ENCODE assay signal across 16 mouse cellular contexts in the genomic region with DNA sequence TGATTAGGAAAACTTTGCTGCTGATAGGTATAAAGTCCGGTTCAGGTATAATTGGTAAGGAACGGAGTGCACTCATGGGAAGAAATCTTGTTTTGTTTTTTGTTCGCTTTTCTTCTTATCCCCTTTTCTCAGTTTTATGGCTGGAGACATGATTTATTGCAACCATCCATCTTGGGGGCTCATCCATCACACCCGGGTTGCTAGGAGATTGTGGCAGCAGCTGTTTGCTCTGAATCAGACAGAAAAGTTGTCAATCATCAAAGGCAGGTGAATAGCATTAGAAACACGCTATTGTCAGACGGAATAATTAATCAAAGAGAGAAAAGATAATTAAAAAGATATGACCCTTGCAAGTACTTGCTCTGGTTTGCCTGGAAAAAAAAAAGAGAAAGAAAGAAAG. TPM values are rescaled to one million over a fixed set of nuclear protein-coding genes. Genes with fewer than 3 reads are reported as not detected.
DNase-seq lines count a peak whose midpoint lies in the region; ATAC-seq and TF ChIP-seq lines count a peak whose summit lies in the region.
"Had no signal": no experiment of that assay in that cellular context is flagged by ENCODE, and none has a peak within 500 bp of the region (broad histone marks: within the 10 kb centered on the region; RNA-seq: fewer than 3 reads in every experiment).

No protein-coding gene starts in this region.

- H3K27me3 ChIP-seq in kidney, embryonic 16.5 days (ENCODE audit: insufficient read depth, low read length) = peaks cover 6% of the 10 kb centered on the region; the same call in 1 of the 2 replicates
- H3K27me3 ChIP-seq in forebrain, postnatal 0 days (ENCODE audit: insufficient read depth, low read length) = no peaks in the 10 kb centered on the region
- no peaks in the 10 kb centered on the region for H3K27me3 ChIP-seq in hindbrain, postnatal 0 days (ENCODE audit: insufficient read depth, low read length)
- H3K27me3 ChIP-seq in neural tube, embryonic 13.5 days = no peaks in the 10 kb centered on the region
- H3K27me3 ChIP-seq: embryonic facial prominence, embryonic 15.5 days; limb, embryonic 15.5 days; lung, embryonic 15.5 days had no signal

- WGBS in kidney, embryonic 16.5 days = 21% methylated on average over 6 of the region's 6 CpGs
- 32% methylated on average over 6 of the region's 6 CpGs for WGBS in forebrain, postnatal 0 days
- WGBS in hindbrain, postnatal 0 days = 32% methylated on average over 6 of the region's 6 CpGs
- 8% methylated on average over 6 of the region's 6 CpGs for WGBS in neural tube, embryonic 13.5 days

- no peak overlapping the region for H3K27ac ChIP-seq in kidney, embryonic 16.5 days (ENCODE audit: low read length)
- no peak overlapping the region for H3K27ac ChIP-seq in forebrain, postnatal 0 days (ENCODE audit: low read depth, low read length)
- no peak overlapping the region for H3K27ac ChIP-seq in hindbrain, postnatal 0 days
- peak overlapping the region; percentile 94 for H3K27ac ChIP-seq in neural tube, embryonic 13.5 days (replicated peaks)
- H3K27ac ChIP-seq in layer of hippocampus, adult 2 months = no peak overlapping the region
- H3K27ac ChIP-seq: embryonic facial prominence, embryonic 15.5 days; limb, embryonic 15.5 days; lung, embryonic 15.5 days had no signal

- no peak for TF ChIP-seq CTCF in forebrain, postnatal 0 days (IDR thresholded peaks at IDR 0.05; ENCODE audit: low read depth)
- TF ChIP-seq CTCF in hindbrain, postnatal 0 days (IDR thresholded peaks at IDR 0.05; ENCODE audit: low read depth) = no peak
- no peak for TF ChIP-seq CTCF in layer of hippocampus, adult 2 months (conservative IDR thresholded peaks at IDR 0.05)

- H3K4me1 ChIP-seq in kidney, embryonic 16.5 days (ENCODE audit: insufficient read depth, low read length) = peaks cover 37% of the 10 kb centered on the region
- peaks cover 4% of the 10 kb centered on the region; the same call in 1 of the 2 replicates for H3K4me1 ChIP-seq in forebrain, postnatal 0 days (ENCODE audit: insufficient read depth)
- no peaks in the 10 kb centered on the region for H3K4me1 ChIP-seq in hindbrain, postnatal 0 days (ENCODE audit: insufficient read depth, low read length)
- H3K4me1 ChIP-seq in neural tube, embryonic 13.5 days (replicated peaks) = peaks cover 83% of the 10 kb centered on the region

- no peak for DNase-seq in kidney, adult 18-20 months
- DNase-seq in forebrain, postnatal 0 days = no peak
- no peak for DNase-seq in hindbrain, postnatal 0 days (ENCODE audit: low spot score)
- no peak for DNase-seq in layer of hippocampus, adult 2 months (ENCODE audit: low spot score in 2 of 2)
- DNase-seq in layer of hippocampus, postnatal 36 days = no peak
- DNase-seq in gastrocnemius, postnatal 10 days = no peak
- DNase-seq: cerebellum, adult 9-10 months; heart, adult 18-20 months; heart, postnatal 10 days; kidney, adult 9 months had no signal

- H3K9ac ChIP-seq in kidney, embryonic 16.5 days (replicated peaks; ENCODE audit: low read length) = no peak overlapping the region
- no peak overlapping the region for H3K9ac ChIP-seq in forebrain, postnatal 0 days
- no peak overlapping the region for H3K9ac ChIP-seq in hindbrain, postnatal 0 days (replicated peaks; ENCODE audit: low read length)
- H3K9ac ChIP-seq in neural tube, embryonic 13.5 days = 0 out of 2 replicates have a peak overlapping the region, but pooled peaks have one; percentile 9
- H3K9ac ChIP-seq: embryonic facial prominence, embryonic 15.5 days; limb, embryonic 15.5 days; lung, embryonic 15.5 days had no signal

- H3K36me3 ChIP-seq in kidney, embryonic 16.5 days (ENCODE audit: insufficient read depth, low read length) = no peaks in the 10 kb centered on the region
- H3K36me3 ChIP-seq in forebrain, postnatal 0 days (ENCODE audit: insufficient read depth) = no peaks in the 10 kb centered on the region
- H3K36me3 ChIP-seq in hindbrain, postnatal 0 days (ENCODE audit: insufficient read depth, low read length) = no peaks in the 10 kb centered on the region
- no peaks in the 10 kb centered on the region; the same call in 1 of the 2 replicates for H3K36me3 ChIP-seq in neural tube, embryonic 13.5 days
- H3K36me3 ChIP-seq: embryonic facial prominence, embryonic 15.5 days; limb, embryonic 15.5 days; lung, embryonic 15.5 days had no signal

- no peak overlapping the region for H3K4me3 ChIP-seq in kidney, embryonic 16.5 days (ENCODE audit: low read length)
- H3K4me3 ChIP-seq in forebrain, postnatal 0 days (ENCODE audit: low read depth, low read length) = no peak overlapping the region
- no peak overlapping the region for H3K4me3 ChIP-seq in hindbrain, postnatal 0 days (ENCODE audit: low read length)
- H3K4me3 ChIP-seq in neural tube, embryonic 13.5 days = peak overlapping the region; percentile 8
- no peak overlapping the region; the same call in 1 of the 2 replicates for H3K4me3 ChIP-seq in layer of hippocampus, adult 2 months
- H3K4me3 ChIP-seq: embryonic facial prominence, embryonic 15.5 days; lung, embryonic 15.5 days had no signal

- H3K9me3 ChIP-seq in kidney, embryonic 16.5 days (ENCODE audit: low read length) = no peaks in the 10 kb centered on the region
- no peaks in the 10 kb centered on the region for H3K9me3 ChIP-seq in forebrain, postnatal 0 days (ENCODE audit: low read length)
- no peaks in the 10 kb centered on the region for H3K9me3 ChIP-seq in hindbrain, postnatal 0 days (ENCODE audit: low read length)
- no peaks in the 10 kb centered on the region for H3K9me3 ChIP-seq in neural tube, embryonic 13.5 days
- H3K9me3 ChIP-seq: embryonic facial prominence, embryonic 15.5 days; limb, embryonic 15.5 days; lung, embryonic 15.5 days had no signal

- H3K4me2 ChIP-seq in kidney, embryonic 16.5 days (replicated peaks; ENCODE audit: low read depth, low read length) = peak overlapping the region; percentile 31
- peak overlapping the region; percentile 18; the same call in 1 of the 2 replicates for H3K4me2 ChIP-seq in forebrain, postnatal 0 days (ENCODE audit: low read depth)
- peak overlapping the region; percentile 10; the same call in 1 of the 2 replicates for H3K4me2 ChIP-seq in hindbrain, postnatal 0 days (ENCODE audit: low read depth, low read length)
- peak overlapping the region; percentile 66 for H3K4me2 ChIP-seq in neural tube, embryonic 13.5 days
- H3K4me2 ChIP-seq: embryonic facial prominence, embryonic 15.5 days had no signal

- ATAC-seq in kidney, embryonic 16.5 days (ENCODE audit: low FRiP score, low TSS enrichment) = no peak
- ATAC-seq in forebrain, postnatal 0 days = no peak
- no peak for ATAC-seq in hindbrain, postnatal 0 days
- ATAC-seq in neural tube, embryonic 13.5 days (ENCODE audit: low read depth) = no peak

RNA-seq across cellular contexts. Expression of a gene that starts 12.5 kb away (rescaled TPM):
- polyA plus RNA-seq in kidney, embryonic 16.5 days (2015; fragmentation: Nextera tagmentation; extraction: Ambion mirVana) = 11.7 and 17.6 TPM in 2 replicates
- 32.2 and 37.8 TPM in 2 replicates for total RNA-seq in forebrain, postnatal 0 days (2014; rRNA removed)
- polyA plus RNA-seq in forebrain, postnatal 0 days (2015; fragmentation: Nextera tagmentation; extraction: Ambion mirVana) = 15.6 and 18.0 TPM in 2 replicates
- 25.3 and 28.4 TPM in 2 replicates for total RNA-seq in hindbrain, postnatal 0 days (2014; rRNA removed)
- 14.6 and 18.1 TPM in 2 replicates for polyA plus RNA-seq in hindbrain, postnatal 0 days (2015; fragmentation: Nextera tagmentation; extraction: Ambion mirVana)
- polyA plus RNA-seq in neural tube, embryonic 13.5 days (2015; fragmentation: Nextera tagmentation; extraction: Ambion mirVana) = 43.1 and 44.9 TPM in 2 replicates
- 10 to 100 TPM; 13.2 to 13.4 TPM for total RNA-seq in layer of hippocampus, adult 2 months (2021)
- 10 to 100 TPM; 12.4 to 12.9 TPM for total RNA-seq in layer of hippocampus, postnatal 36 days (2021)
- 10 to 100 TPM in 1 of 2 experiments, 1 to 10 TPM in 1; 7.8 to 11.0 TPM for total RNA-seq in gastrocnemius, postnatal 10 days (2021)
- total RNA-seq: megakaryocyte-erythroid progenitor cell, adult 5-6 weeks had no signal

Comparison
In these comparisons a context has a peak if more than half of its experiments do, and no peak if none do; other contexts are left out.
1. H3K4me2 ChIP-seq: peak in every context shown above with its lines; median percentile 66 in neural tube, embryonic 13.5 days; 31 in kidney, embryonic 16.5 days; 18 in forebrain, postnatal 0 days; 10 in hindbrain, postnatal 0 days.